Mouse (Mus musculus) forebrain, embryonic 13.5 days (tissue): ENCODE results near the gene Umod. TPM values are rescaled to one million over a fixed set of nuclear protein-coding genes. Genes with fewer than 3 reads are reported as not detected.

Experiments
- ATAC-seq: fragments of 200-750 bp; cut with Nextera tagmentation; 2 replicates; pipeline ENCODE4 v1.8.0; 2017
- H3K27ac ChIP-seq: fragments of 300-500 bp; sonication (generic); 2 replicates; pipeline ENCODE4 v1.5.1; 2015; ENCODE audit warnings: inconsistent platforms, mild to moderate bottlenecking, moderate library complexity
- H3K27me3 ChIP-seq: fragments of 300-500 bp; sonication (generic); 2 replicates; pipeline ENCODE4 v1.6.1; 2015; ENCODE audit warnings: mild to moderate bottlenecking, inconsistent platforms
- H3K36me3 ChIP-seq: fragments of 300-500 bp; sonication (generic); 2 replicates; pipeline ENCODE4 v1.6.1; 2015; ENCODE audit warnings: mild to moderate bottlenecking, inconsistent platforms; ENCODE audit not compliant: poor library complexity, severe bottlenecking
- H3K4me1 ChIP-seq: fragments of 300-500 bp; sonication (generic); 2 replicates; pipeline ENCODE4 v1.6.1; 2015; ENCODE audit warnings: inconsistent platforms
- H3K4me2 ChIP-seq: fragments of 300-500 bp; sonication (generic); 2 replicates; pipeline ENCODE4 v1.6.1; 2015; ENCODE audit warnings: inconsistent platforms, mild to moderate bottlenecking, moderate library complexity
- H3K4me3 ChIP-seq: fragments of 300-500 bp; sonication (generic); 2 replicates; pipeline ENCODE4 v1.5.1; 2015; ENCODE audit warnings: mild to moderate bottlenecking, inconsistent platforms
- H3K9ac ChIP-seq: fragments of 300-500 bp; sonication (generic); 2 replicates; pipeline ENCODE4 v1.6.1; 2015; ENCODE audit warnings: mild to moderate bottlenecking, inconsistent platforms
- H3K9me3 ChIP-seq: fragments of 300-500 bp; sonication (generic); replicated peaks from 2 replicates; pipeline ENCODE4 v1.6.1; 2016; ENCODE audit warnings: inconsistent platforms
- WGBS: fragments of 180-500 bp; shearing (Covaris S2); methylation state at CpG from one replicate; pipeline ENCODE4 v1.1.7; 2015; 5-methylcytosine and 5-hydroxymethylcytosine counted together
- polyA plus RNA-seq: library from polyadenylated mRNA; unstranded; fragments of >200 nt; fragmentation: Nextera tagmentation; extraction: Ambion mirVana; gene quantifications from 2 replicates; pipeline ENCODE4 v1.2.1, GENCODE M21; 2015

Gene Umod
- not detected in 2 replicates for polyA plus RNA-seq

DNA sequence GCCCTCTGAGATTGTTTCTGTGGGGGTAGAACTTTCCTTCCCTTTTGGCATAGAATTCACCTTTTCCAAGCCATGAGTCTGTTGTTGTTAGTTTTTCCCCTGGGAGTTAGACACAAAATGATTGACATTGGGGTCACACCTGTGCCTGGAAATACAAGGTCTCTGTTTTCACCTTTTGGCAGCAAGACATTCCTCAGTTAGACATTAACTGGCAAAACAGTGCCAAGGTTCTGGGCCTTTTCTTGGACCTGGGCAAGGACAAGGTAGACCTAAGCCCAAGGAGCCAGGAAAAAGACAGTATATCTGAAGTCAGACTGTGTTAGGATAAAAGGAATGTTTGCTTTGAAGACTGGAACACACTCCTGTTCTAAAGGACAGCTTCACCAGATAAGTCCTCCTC lies at the start of gene Umod:
Gene Umod (minus strand): TSS at position 27 of the 400 bp plus-strand sequence.
- Histone ChIP-seq H3K9me3 (no peaks in the 10 kb centered on the region), H3K4me2 (no peak within 1 kb of the TSS), H3K27ac (no peak within 1 kb of the TSS), H3K27me3 (no peaks in the 10 kb centered on the region), H3K36me3 (no peaks in the 10 kb centered on the region), H3K4me3 (no peak within 1 kb of the TSS), H3K9ac (no peak within 1 kb of the TSS), H3K4me1 (no peaks in the 10 kb centered on the region)
- ATAC-seq = no peak

DNA sequence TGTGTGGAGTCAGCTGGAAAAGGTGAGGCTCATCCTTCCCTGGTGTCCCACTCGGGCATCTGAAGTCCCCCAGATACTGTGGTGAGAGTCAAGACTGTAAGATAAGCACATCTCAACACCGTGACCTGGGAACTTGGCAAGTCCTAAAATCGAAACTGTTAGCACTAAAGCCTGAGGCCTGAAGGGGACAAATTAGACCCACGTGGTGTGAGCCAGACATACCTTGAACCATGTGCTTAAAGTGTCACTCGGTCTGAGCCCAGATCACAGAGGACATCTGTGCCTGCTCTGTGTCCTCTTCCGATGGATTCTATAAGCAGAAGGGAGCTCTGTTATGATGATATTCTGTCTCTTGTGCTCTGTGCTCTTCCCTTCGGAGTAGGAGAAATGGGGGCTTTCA lies 49.5 kb upstream of the Umod start:
- 89% methylated on average over 7 of the region's 7 CpGs for WGBS
- no peaks in the 10 kb centered on the region for H3K36me3 ChIP-seq
- no peak for ATAC-seq

DNA sequence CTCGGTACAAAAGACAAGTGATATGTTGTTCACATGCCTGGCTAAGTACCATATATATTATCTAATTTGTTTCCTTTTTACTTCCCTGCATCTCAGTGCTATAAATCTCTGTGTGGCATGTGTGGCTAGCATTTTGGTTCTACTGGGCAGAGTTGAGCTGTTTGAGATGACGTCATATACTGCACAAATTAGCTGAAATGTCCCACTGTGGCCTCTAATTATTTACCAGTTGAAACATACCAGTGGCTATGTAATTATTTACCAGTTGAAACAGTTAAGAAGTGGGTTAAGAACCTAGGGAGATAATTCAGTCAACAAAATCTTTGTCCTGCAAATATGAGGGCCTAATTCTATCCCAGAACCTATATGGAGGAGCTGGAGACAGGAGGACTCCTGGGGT lies 48.5 kb upstream of the Umod start:
- Histone ChIP-seq H3K4me3 (no peak overlapping the region), H3K36me3 (no peaks in the 10 kb centered on the region), H3K9me3 (no peaks in the 10 kb centered on the region), H3K27ac (no peak overlapping the region), H3K4me2 (no peak overlapping the region), H3K9ac (no peak overlapping the region), H3K4me1 (peaks cover 10% of the 10 kb centered on the region), H3K27me3 (no peaks in the 10 kb centered on the region)
- no peak for ATAC-seq
- 46% methylated on average over 2 of the region's 2 CpGs for WGBS

More for the DNA sequence above, 49.5 kb upstream of the Umod start:
- H3K4me1 ChIP-seq = peaks cover 10% of the 10 kb centered on the region
- no peak overlapping the region for H3K4me3 ChIP-seq
- no peaks in the 10 kb centered on the region for H3K27me3 ChIP-seq
- H3K27ac ChIP-seq = no peak overlapping the region
- H3K9me3 ChIP-seq = no peaks in the 10 kb centered on the region
- H3K4me2 ChIP-seq = no peak overlapping the region
- no peak overlapping the region for H3K9ac ChIP-seq

DNA sequence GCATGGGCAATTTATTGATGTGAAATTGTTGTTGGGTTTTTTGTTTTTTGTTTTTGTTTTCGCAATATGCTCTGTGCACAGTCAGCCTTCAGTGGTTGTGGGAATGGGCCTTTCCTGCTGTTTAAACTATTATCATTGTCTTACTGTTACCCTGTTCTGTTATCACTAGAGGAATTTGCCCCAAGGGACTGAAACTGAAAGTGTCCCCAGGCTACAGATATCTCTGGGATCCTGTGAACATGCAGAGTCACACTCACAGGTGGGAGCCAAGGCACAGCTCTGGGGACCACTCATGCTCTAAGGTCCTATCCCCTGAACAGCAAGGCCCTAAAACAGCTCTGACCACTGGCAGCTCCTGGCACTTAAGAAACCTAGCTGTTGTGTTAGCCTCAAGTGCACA lies 48.1 kb upstream of the Umod start:
- Histone ChIP-seq H3K36me3 (no peaks in the 10 kb centered on the region), H3K4me3 (no peak overlapping the region), H3K27ac (no peak overlapping the region), H3K27me3 (no peaks in the 10 kb centered on the region), H3K9ac (no peak overlapping the region), H3K4me2 (no peak overlapping the region), H3K4me1 (peaks cover 10% of the 10 kb centered on the region), H3K9me3 (no peaks in the 10 kb centered on the region)
- no peak for ATAC-seq
- WGBS = 97% methylated on average over 1 of the region's 1 CpGs

DNA sequence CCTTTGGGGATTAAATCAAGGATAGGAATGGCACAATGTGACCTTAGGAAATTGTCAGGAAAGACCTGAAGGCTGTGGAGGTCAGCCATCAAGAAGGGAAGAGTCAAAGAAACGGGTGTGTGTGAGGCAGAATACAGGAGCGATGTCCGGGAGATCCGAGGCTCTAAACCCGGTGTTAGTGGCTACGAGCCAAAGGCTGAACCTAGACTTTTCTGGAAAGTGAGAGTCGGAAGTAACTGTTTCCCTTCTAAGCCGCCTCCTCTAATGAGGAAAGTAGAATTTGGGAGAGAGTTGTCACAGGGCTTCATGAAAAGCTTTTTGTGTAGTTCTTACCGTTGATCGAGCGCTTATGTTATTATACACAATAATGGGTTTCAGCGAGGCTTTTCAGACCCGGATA lies 47.4 kb upstream of the Umod start:
- Histone ChIP-seq H3K4me3 (no peak overlapping the region), H3K27ac (no peak overlapping the region), H3K27me3 (no peaks in the 10 kb centered on the region), H3K4me1 (peaks cover 10% of the 10 kb centered on the region), H3K36me3 (no peaks in the 10 kb centered on the region), H3K9ac (no peak overlapping the region), H3K4me2 (peak overlapping the region; percentile 22; the same call in 1 of the 2 replicates), H3K9me3 (no peaks in the 10 kb centered on the region)
- no peak for ATAC-seq
- WGBS = 17% methylated on average over 13 of the region's 13 CpGs

DNA sequence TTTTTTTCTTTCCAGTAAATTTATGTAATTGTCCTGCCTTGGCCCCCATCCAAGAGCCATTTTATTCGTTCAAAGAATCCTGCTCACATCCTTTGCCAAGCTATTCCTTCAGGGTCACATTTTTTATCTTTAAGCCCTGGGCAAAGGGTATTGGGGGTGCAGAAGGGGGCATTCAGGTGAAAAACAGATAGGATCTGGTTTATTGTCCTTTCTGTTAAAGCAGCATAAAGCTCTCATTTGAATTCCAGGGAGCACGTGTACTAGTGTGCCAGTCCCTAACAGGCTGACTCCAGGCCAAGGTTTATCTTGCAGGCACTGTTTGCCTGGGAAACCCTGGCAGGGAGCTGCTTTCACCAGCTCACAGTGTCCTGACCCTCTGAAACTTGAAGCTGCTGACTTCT lies 46.8 kb upstream of the Umod start:
- WGBS = 28% methylated on average over 2 of the region's 2 CpGs
- Histone ChIP-seq H3K27ac (no peak overlapping the region), H3K4me2 (no peak overlapping the region), H3K9ac (0 out of 2 replicates have a peak overlapping the region, but pooled peaks have one; percentile 12), H3K4me1 (peaks cover 10% of the 10 kb centered on the region), H3K9me3 (no peaks in the 10 kb centered on the region), H3K36me3 (no peaks in the 10 kb centered on the region), H3K27me3 (no peaks in the 10 kb centered on the region), H3K4me3 (no peak overlapping the region)
- no peak for ATAC-seq

DNA sequence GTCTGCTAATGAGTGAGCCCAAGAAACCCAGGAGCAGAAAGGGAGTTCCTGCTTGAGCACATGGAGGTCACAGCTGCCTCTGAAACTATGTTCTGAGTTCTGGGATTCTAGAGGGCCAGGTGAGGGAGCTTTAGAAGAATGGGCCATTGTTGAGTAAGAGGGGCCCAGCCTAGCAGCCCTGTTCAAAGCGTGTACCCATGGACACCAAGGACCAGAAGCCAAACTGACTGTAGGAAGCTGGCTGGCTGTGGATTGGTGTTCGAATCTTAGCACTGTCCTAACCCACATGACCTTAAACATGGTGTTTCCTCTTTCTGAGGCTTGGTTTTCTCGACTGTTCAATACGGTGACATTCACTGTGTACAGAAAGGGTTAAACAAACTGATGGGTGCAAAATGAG lies 44.3 kb upstream of the Umod start, which contains the start of gene Pdilt:
Gene Pdilt (minus strand): TSS at position 101 of the 400 bp plus-strand sequence.
- H3K27ac ChIP-seq = no peak within 1 kb of the TSS
- H3K36me3 ChIP-seq = no peaks in the 10 kb centered on the region
- H3K9ac ChIP-seq = no peak within 1 kb of the TSS
- no peaks in the 10 kb centered on the region for H3K9me3 ChIP-seq
- H3K27me3 ChIP-seq = no peaks in the 10 kb centered on the region
- no peak for ATAC-seq
- H3K4me2 ChIP-seq = no peak within 1 kb of the TSS
- no peak within 1 kb of the TSS for H3K4me3 ChIP-seq
- peaks cover 10% of the 10 kb centered on the region for H3K4me1 ChIP-seq
- 70% methylated on average over 4 of the region's 4 CpGs for WGBS

DNA sequence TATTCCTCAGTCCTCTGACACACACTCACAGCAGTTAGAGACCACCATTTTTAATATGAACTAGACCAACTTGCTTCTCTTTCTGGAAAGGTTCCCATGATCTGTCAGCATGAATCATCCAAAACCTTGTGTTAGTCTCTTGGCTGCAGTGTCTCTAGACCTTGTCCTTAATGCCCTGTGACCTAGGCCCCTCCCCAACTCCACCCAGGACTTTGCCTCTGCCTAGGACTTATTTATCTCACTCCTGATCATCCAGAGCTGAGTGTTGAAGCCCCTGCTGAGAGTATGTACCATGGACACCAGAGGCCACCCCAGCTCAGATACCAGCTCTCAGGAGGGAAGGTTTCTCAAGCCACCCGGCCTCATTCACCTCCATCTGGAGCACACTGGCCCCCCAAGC lies 43.3 kb upstream of the Umod start:
- no peak overlapping the region for H3K4me2 ChIP-seq
- H3K27ac ChIP-seq = no peak overlapping the region
- no peaks in the 10 kb centered on the region for H3K36me3 ChIP-seq
- no peak overlapping the region for H3K9ac ChIP-seq
- no peaks in the 10 kb centered on the region for H3K9me3 ChIP-seq
- 86% methylated on average over 1 of the region's 1 CpGs for WGBS
- H3K4me3 ChIP-seq = no peak overlapping the region
- ATAC-seq = no peak
- H3K4me1 ChIP-seq = peaks cover 10% of the 10 kb centered on the region
- no peaks in the 10 kb centered on the region for H3K27me3 ChIP-seq

DNA sequence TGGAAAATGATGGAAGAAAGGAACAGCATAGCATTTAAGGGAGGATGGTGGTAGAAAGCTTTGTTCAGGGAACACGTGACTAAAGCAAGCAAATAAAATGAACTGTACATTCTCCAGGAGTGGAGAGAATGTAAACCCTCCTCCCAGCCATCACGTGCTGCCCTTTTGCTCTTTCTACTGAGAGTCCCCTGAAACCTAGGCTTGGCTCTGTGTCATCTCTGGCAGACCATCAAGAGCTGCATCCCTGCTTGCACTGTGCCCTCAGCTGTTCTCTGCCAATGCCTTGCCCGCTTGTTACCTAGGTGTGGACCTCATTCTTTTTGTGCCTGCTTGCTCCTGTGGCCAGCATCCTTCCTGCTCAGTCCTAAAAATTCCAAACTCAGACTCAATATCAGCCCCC lies 42.7 kb upstream of the Umod start:
- peaks cover 10% of the 10 kb centered on the region for H3K4me1 ChIP-seq
- no peak for ATAC-seq
- H3K27me3 ChIP-seq = no peaks in the 10 kb centered on the region
- H3K27ac ChIP-seq = no peak overlapping the region
- WGBS = 92% methylated on average over 3 of the region's 3 CpGs
- H3K9me3 ChIP-seq = no peaks in the 10 kb centered on the region
- H3K36me3 ChIP-seq = no peaks in the 10 kb centered on the region
- H3K9ac ChIP-seq = no peak overlapping the region
- H3K4me2 ChIP-seq = no peak overlapping the region
- no peak overlapping the region for H3K4me3 ChIP-seq

DNA sequence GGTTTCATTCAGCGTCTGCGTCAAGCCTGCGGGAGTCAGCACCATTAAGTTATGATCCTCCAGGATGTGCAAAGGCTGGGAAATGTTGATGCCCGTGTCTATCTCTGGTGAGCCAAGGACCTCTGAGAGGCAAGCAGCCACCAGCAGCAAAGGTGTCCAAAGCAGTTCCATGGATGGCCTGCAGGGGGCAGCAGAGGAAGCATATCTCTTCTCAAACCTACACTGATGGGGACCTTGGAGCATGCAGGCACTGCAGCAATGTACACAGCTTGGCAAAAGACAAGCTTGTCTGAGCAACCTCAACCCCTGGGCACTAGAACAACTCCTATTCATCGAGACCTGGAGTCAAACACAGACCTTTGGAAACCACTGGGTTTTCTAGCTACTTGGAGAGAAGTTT lies 40.6 kb upstream of the Umod start:
- Histone ChIP-seq H3K27me3 (no peaks in the 10 kb centered on the region), H3K27ac (no peak overlapping the region), H3K9ac (no peak overlapping the region), H3K4me1 (no peaks in the 10 kb centered on the region), H3K9me3 (no peaks in the 10 kb centered on the region), H3K4me2 (no peak overlapping the region), H3K36me3 (no peaks in the 10 kb centered on the region), H3K4me3 (no peak overlapping the region)
- ATAC-seq = no peak
- 56% methylated on average over 5 of the region's 5 CpGs for WGBS

DNA sequence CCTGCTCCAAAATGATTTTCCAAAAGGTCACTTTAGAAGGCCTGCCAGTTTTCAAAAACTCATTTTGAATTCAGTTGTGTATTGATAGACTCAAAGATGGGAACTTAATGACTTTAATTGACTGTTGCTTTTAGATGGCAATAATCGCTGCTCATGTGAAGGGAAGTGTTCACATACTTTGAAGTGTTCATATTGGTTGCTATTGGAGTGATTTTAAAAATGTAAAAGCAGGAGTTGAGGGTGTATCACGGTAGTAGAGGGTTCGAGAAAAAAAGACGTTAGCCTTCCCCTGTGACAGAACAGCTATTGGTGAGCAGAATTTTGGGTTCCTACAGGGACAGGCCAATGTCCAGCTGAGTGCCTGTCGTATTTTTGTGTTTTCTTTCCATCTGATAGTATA lies 40.1 kb upstream of the Umod start, which contains the start of gene Acsm5:
Gene Acsm5 (plus strand): TSS at position 301 of the 400 bp plus-strand sequence.
- Histone ChIP-seq H3K27ac (no peak within 1 kb of the TSS), H3K36me3 (no peaks in the 10 kb centered on the region), H3K9ac (no peak within 1 kb of the TSS), H3K4me3 (no peak within 1 kb of the TSS), H3K4me2 (no peak within 1 kb of the TSS), H3K4me1 (no peaks in the 10 kb centered on the region), H3K27me3 (no peaks in the 10 kb centered on the region), H3K9me3 (no peaks in the 10 kb centered on the region)
- WGBS = 77% methylated on average over 5 of the region's 5 CpGs
- ATAC-seq = no peak

DNA sequence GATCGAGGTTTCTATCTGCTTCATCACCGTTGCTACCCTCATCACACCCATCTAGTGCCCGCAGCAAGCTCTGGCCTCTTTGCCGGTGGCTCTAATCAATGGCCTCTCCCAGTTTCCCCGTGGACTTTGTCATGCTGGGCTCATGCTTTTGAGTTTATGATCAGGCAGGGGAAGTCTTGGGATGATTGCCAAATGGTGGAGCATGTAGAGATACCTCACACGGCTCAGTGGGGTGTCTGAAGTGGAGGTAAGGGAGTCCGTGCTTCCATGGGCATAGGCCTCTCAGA lies 37.1 kb upstream of the Umod start:
- no peaks in the 10 kb centered on the region for H3K27me3 ChIP-seq
- WGBS = 87% methylated on average over 7 of the region's 7 CpGs
- H3K4me2 ChIP-seq = no peak overlapping the region
- H3K4me1 ChIP-seq = no peaks in the 10 kb centered on the region
- H3K27ac ChIP-seq = no peak overlapping the region
- H3K36me3 ChIP-seq = no peaks in the 10 kb centered on the region
- no peak overlapping the region for H3K4me3 ChIP-seq
- ATAC-seq = no peak
- H3K9me3 ChIP-seq = no peaks in the 10 kb centered on the region
- no peak overlapping the region for H3K9ac ChIP-seq

DNA sequence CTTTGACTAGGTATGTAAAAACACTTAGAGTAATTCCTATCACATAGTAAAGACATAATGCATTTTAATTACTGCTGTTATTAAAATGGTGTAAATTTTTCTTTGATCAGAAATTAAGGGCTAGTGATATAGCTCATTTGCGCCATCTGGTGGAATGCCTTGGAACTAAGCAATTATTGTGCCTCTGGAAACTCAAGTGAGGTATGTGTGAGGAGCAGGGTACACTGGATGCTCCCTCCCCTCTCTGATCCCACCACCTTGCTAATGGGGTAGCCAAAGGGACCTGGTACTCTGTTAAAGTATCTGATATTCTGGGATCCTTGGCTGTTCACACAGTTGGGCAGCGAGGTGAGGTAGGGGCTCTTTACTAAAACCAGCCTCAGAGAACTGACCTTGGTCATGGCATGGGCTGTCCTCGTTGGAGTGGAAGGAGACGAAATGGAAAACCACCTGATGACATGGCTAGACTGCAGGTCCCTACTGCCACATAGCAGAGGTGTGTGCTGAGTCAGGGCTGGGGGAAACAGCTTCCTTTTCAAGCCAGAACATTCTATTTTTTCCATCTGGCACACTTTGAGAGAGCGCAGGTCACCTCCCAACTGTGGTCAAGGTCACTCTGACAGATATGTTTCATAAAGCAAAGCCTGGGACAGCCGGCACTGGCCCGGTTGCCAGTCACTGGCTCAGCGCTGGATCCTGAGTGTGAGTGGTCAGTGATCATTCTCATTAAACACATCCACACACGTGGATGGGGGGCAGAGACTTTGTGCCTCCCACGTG lies 36.6 kb upstream of the Umod start:
- 72% methylated on average over 10 of the region's 10 CpGs for WGBS
- H3K4me2 ChIP-seq = no peak overlapping the region
- no peak overlapping the region for H3K4me3 ChIP-seq
- no peaks in the 10 kb centered on the region for H3K4me1 ChIP-seq
- H3K27ac ChIP-seq = no peak overlapping the region
- no peaks in the 10 kb centered on the region for H3K9me3 ChIP-seq
- H3K9ac ChIP-seq = no peak overlapping the region
- no peaks in the 10 kb centered on the region for H3K36me3 ChIP-seq
- 0 out of 2 replicates have a peak, but pooled peaks have one; percentile 65 for ATAC-seq
- no peaks in the 10 kb centered on the region for H3K27me3 ChIP-seq
